Comparison of ENCODE assay signal across 9 mouse cellular contexts in genomic region chr14:24578535-24579111, GRCm38 (mm10).
A peak's percentile ranks its signal among the peaks of the same experiment; 100 is the strongest.
DNase-seq lines count a peak whose midpoint lies in the region; ATAC-seq and TF ChIP-seq lines count a peak whose summit lies in the region.
"Had no signal": no experiment of that assay in that cellular context is flagged by ENCODE, and none has a peak within 500 bp of the region (broad histone marks: within the 10 kb centered on the region; RNA-seq: fewer than 3 reads in every experiment).

No protein-coding gene starts in this region.

- H3K4me3 ChIP-seq in forebrain, embryonic 16.5 days (replicated peaks; ENCODE audit: low read length) = no peak overlapping the region
- no peak overlapping the region for H3K4me3 ChIP-seq in heart, postnatal 0 days (ENCODE audit: low read depth, low read length)
- H3K4me3 ChIP-seq in midbrain, embryonic 13.5 days (replicated peaks) = no peak overlapping the region
- H3K4me3 ChIP-seq in stomach, embryonic 16.5 days (replicated peaks; ENCODE audit: low read length) = no peak overlapping the region
- H3K4me3 ChIP-seq: erythroblast, embryonic 14.5 days had no signal

- H3K27ac ChIP-seq in forebrain, embryonic 16.5 days (ENCODE audit: low read length) = peak overlapping the region; percentile 98
- H3K27ac ChIP-seq in heart, postnatal 0 days (ENCODE audit: low read depth) = peak overlapping the region; percentile 71
- peak overlapping the region; percentile 94 for H3K27ac ChIP-seq in midbrain, embryonic 13.5 days
- H3K27ac ChIP-seq in stomach, embryonic 16.5 days (ENCODE audit: low read length) = peak overlapping the region; percentile 62

- H3K4me2 ChIP-seq in forebrain, embryonic 16.5 days (ENCODE audit: low read length) = peak overlapping the region; percentile 22; the same call in 1 of the 2 replicates
- H3K4me2 ChIP-seq in heart, postnatal 0 days (ENCODE audit: low read depth, low read length) = no peak overlapping the region
- H3K4me2 ChIP-seq in midbrain, embryonic 13.5 days (replicated peaks) = no peak overlapping the region
- H3K4me2 ChIP-seq in stomach, embryonic 16.5 days (ENCODE audit: low read depth, low read length) = no peak overlapping the region

- TF ChIP-seq EP300 in heart, postnatal 0 days (IDR thresholded peaks at IDR 0.05; ENCODE audit: low read depth) = no peak

- peak; percentile 97 for ATAC-seq in forebrain, embryonic 16.5 days
- peak; percentile 77 for ATAC-seq in heart, postnatal 0 days (ENCODE audit: insufficient read depth, low read depth)
- ATAC-seq in midbrain, embryonic 13.5 days = peak; percentile 93
- peak; percentile 74; the same call in 1 of the 2 replicates for ATAC-seq in stomach, embryonic 16.5 days (ENCODE audit: insufficient read depth, low FRiP score)

- peak overlapping the region; percentile 35 for H3K9ac ChIP-seq in forebrain, embryonic 16.5 days (replicated peaks; ENCODE audit: low read depth, low read length)
- no peak overlapping the region for H3K9ac ChIP-seq in heart, postnatal 0 days (replicated peaks; ENCODE audit: low read depth, low read length)
- H3K9ac ChIP-seq in midbrain, embryonic 13.5 days (replicated peaks) = peak overlapping the region; percentile 50
- H3K9ac ChIP-seq in stomach, embryonic 16.5 days (ENCODE audit: low read length) = no peak overlapping the region

- no peaks in the 10 kb centered on the region for H3K36me3 ChIP-seq in forebrain, embryonic 16.5 days (ENCODE audit: control insufficient read depth, insufficient read depth)
- no peaks in the 10 kb centered on the region for H3K36me3 ChIP-seq in heart, postnatal 0 days (replicated peaks; ENCODE audit: control insufficient read depth, insufficient read depth, low read length)
- no peaks in the 10 kb centered on the region for H3K36me3 ChIP-seq in midbrain, embryonic 13.5 days
- H3K36me3 ChIP-seq in stomach, embryonic 16.5 days (ENCODE audit: control insufficient read depth, insufficient read depth, low read length) = no peaks in the 10 kb centered on the region

- H3K27me3 ChIP-seq in forebrain, embryonic 16.5 days (replicated peaks; ENCODE audit: control insufficient read depth, insufficient read depth, low read length) = no peaks in the 10 kb centered on the region
- H3K27me3 ChIP-seq in heart, postnatal 0 days (ENCODE audit: control insufficient read depth, insufficient read depth, low read length) = no peaks in the 10 kb centered on the region
- no peaks in the 10 kb centered on the region for H3K27me3 ChIP-seq in midbrain, embryonic 13.5 days
- H3K27me3 ChIP-seq in stomach, embryonic 16.5 days (ENCODE audit: control insufficient read depth, insufficient read depth, low read length) = no peaks in the 10 kb centered on the region

- H3K9me3 ChIP-seq in forebrain, embryonic 16.5 days (ENCODE audit: control insufficient read depth, low read length) = no peaks in the 10 kb centered on the region
- no peaks in the 10 kb centered on the region for H3K9me3 ChIP-seq in heart, postnatal 0 days (replicated peaks; ENCODE audit: control insufficient read depth, low read length)
- H3K9me3 ChIP-seq in midbrain, embryonic 13.5 days = no peaks in the 10 kb centered on the region
- H3K9me3 ChIP-seq in stomach, embryonic 16.5 days (replicated peaks; ENCODE audit: control insufficient read depth, low read length) = no peaks in the 10 kb centered on the region

- H3K4me1 ChIP-seq in forebrain, embryonic 16.5 days (replicated peaks; ENCODE audit: control insufficient read depth, insufficient read depth, low read length) = peaks cover 24% of the 10 kb centered on the region
- peaks cover 17% of the 10 kb centered on the region for H3K4me1 ChIP-seq in heart, postnatal 0 days (ENCODE audit: control insufficient read depth, insufficient read depth)
- H3K4me1 ChIP-seq in midbrain, embryonic 13.5 days (replicated peaks) = peaks cover 29% of the 10 kb centered on the region
- no peaks in the 10 kb centered on the region; the same call in 1 of the 2 replicates for H3K4me1 ChIP-seq in stomach, embryonic 16.5 days (ENCODE audit: control insufficient read depth, insufficient read depth, low read length)

- 7% methylated on average over 7 of the region's 7 CpGs for WGBS in forebrain, embryonic 16.5 days
- 16% methylated on average over 7 of the region's 7 CpGs for WGBS in heart, postnatal 0 days
- WGBS in midbrain, embryonic 13.5 days = 19% methylated on average over 7 of the region's 7 CpGs
- 36% methylated on average over 7 of the region's 7 CpGs for WGBS in stomach, embryonic 16.5 days

- TF ChIP-seq CTCF in heart, postnatal 0 days (IDR thresholded peaks at IDR 0.05; ENCODE audit: low read depth) = no peak

- DNase-seq in kidney, postnatal 4 days = peak; percentile 10 to 13
- no peak for DNase-seq in kidney, adult 9 months
- peak; percentile 72 for DNase-seq in heart, postnatal 0 days (ENCODE audit: low spot score)
- peak; percentile 82 for DNase-seq in left cerebral cortex, adult 11 months (ENCODE audit: low spot score)
- DNase-seq in urinary bladder, adult 2 months (ENCODE audit: low spot score) = no peak

Comparison
In these comparisons a context has a peak if more than half of its experiments do, and no peak if none do; other contexts are left out.
1. DNase-seq: peak in kidney, postnatal 4 days (2 of 2), heart, postnatal 0 days (single experiment) and left cerebral cortex, adult 11 months (single experiment); none in kidney, adult 9 months (single experiment) and urinary bladder, adult 2 months (single experiment).
2. H3K9ac ChIP-seq: peak in forebrain, embryonic 16.5 days (single experiment) and midbrain, embryonic 13.5 days (single experiment); none in heart, postnatal 0 days (single experiment) and stomach, embryonic 16.5 days (single experiment).
3. Peak in every context shown above with its lines, with median percentiles within 50 percentile points of each other: ATAC-seq and H3K27ac ChIP-seq.